Mouse (Mus musculus) CD4-positive naive resting alpha-beta T cell, adult 76 days (primary cell): ENCODE measurements around the gene Sp4. TPM values are rescaled to one million over a fixed set of nuclear protein-coding genes. Genes with fewer than 3 reads are reported as not detected.

ENCODE experiments used
- total RNA-seq: library from RNA; stranded (reverse); gene quantifications from one replicate; pipeline ENCODE4 v1.2.4, GENCODE M21; 2023

The Sp4 gene
- 108 TPM for total RNA-seq

GRCm38 (mm10) chr12:118301072-118301865, at the start of gene Sp4:
Gene Sp4, minus strand, starts transcription at chr12:118301440.

GRCm38 (mm10) chr12:118198386-118199093, 102.7 kb downstream of the Sp4 start, which contains the start of gene Dnah11:
Gene Dnah11, minus strand, starts transcription at chr12:118199043.

Other genes starting within 250 kb of the Sp4 start
- gene Dnah11, start 102.4 kb downstream of the Sp4 start, total RNA-seq, result 0.23 TPM